Mouse (Mus musculus): ENCODE results near the gene Hoxc10. TPM values are rescaled to one million over a fixed set of nuclear protein-coding genes. Genes with fewer than 3 reads are reported as not detected.

The Hoxc10 gene
- polyA plus RNA-seq (2017; shearing (Covaris generic)): not detected

GRCm38 (mm10) chr15:102966776-102967311, at the start of gene Hoxc10:
TSS of gene Hoxc10 (plus strand) at chr15:102966796.

GRCm38 (mm10) chr15:102921053-102922011, 45.3 kb upstream of the Hoxc10 start, which contains the start of gene Hoxc13:
TSS of gene Hoxc13 (plus strand) at chr15:102921103.

GRCm38 (mm10) chr15:102936279-102936972, 30.2 kb upstream of the Hoxc10 start, which contains the start of gene Hoxc12:
TSS of gene Hoxc12 (plus strand) at chr15:102936757.

GRCm38 (mm10) chr15:102954192-102955006, 12.2 kb upstream of the Hoxc10 start, which contains the start of gene Hoxc11:
TSS of gene Hoxc11 (plus strand) at chr15:102954427.

GRCm38 (mm10) chr15:102967312-102967510, 615 bp downstream of the Hoxc10 start, which contains the start of gene Hoxc5:
TSS of gene Hoxc5 (plus strand) at chr15:102967443.

GRCm38 (mm10) chr15:102976171-102976570, 9.6 kb downstream of the Hoxc10 start, which contains the start of gene Hoxc9:
TSS of gene Hoxc9 (plus strand) at chr15:102976439.

GRCm38 (mm10) chr15:102990461-102991397, 24.1 kb downstream of the Hoxc10 start, which contains the start of gene Hoxc8:
TSS of gene Hoxc8 (plus strand) at chr15:102990607.

GRCm38 (mm10) chr15:102997939-102998355, 31.4 kb downstream of the Hoxc10 start, which contains the start of gene Hoxc6:
TSS of gene Hoxc6 (plus strand) at chr15:102998257.

GRCm38 (mm10) chr15:103018636-103019035, 52.0 kb downstream of the Hoxc10 start, which contains the start of gene Hoxc4:
TSS of gene Hoxc4 (plus strand) at chr15:103018934.

Other genes with a start within 250 kb of the Hoxc10 start
- gene Calcoco1, start 244.6 kb upstream of the Hoxc10 start, polyA plus RNA-seq (2017; shearing (Covaris generic)): 51.9 TPM
- gene Hoxc13, start 45.7 kb upstream of the Hoxc10 start, polyA plus RNA-seq (2017; shearing (Covaris generic)): not detected
- gene Hoxc12, start 30.0 kb upstream of the Hoxc10 start, polyA plus RNA-seq (2017; shearing (Covaris generic)): not detected
- gene Hoxc11, start 12.4 kb upstream of the Hoxc10 start, polyA plus RNA-seq (2017; shearing (Covaris generic)): not detected
- not detected for gene Hoxc5, start 647 bp downstream of the Hoxc10 start, polyA plus RNA-seq (2017; shearing (Covaris generic))
- gene Hoxc9, start 9.6 kb downstream of the Hoxc10 start, polyA plus RNA-seq (2017; shearing (Covaris generic)): not detected
- not detected for gene Hoxc8, start 23.8 kb downstream of the Hoxc10 start, polyA plus RNA-seq (2017; shearing (Covaris generic))
- gene Hoxc6, start 31.5 kb downstream of the Hoxc10 start, polyA plus RNA-seq (2017; shearing (Covaris generic)): not detected
- not detected for gene Hoxc4, start 52.1 kb downstream of the Hoxc10 start, polyA plus RNA-seq (2017; shearing (Covaris generic))
- 12.6 TPM for gene Smug1, start 200.3 kb downstream of the Hoxc10 start, polyA plus RNA-seq (2017; shearing (Covaris generic))

Measured in activated CD4-positive, CD25-positive, alpha-beta regulatory T cell, adult 9 weeks (primary cell).